Mouse (Mus musculus) testis, postnatal 10 days (tissue): ENCODE results near the gene Txn1.

Experiments
- DNase-seq: peaks from one replicate; pipeline ENCODE4 v3.0.0; 2021; ENCODE audit warnings: low spot score

The Txn1 gene

GRCm38 (mm10) chr4:57896631-57897030 lies 59.6 kb downstream of the Txn1 start:
- DNase-seq, result no peak

DNA sequence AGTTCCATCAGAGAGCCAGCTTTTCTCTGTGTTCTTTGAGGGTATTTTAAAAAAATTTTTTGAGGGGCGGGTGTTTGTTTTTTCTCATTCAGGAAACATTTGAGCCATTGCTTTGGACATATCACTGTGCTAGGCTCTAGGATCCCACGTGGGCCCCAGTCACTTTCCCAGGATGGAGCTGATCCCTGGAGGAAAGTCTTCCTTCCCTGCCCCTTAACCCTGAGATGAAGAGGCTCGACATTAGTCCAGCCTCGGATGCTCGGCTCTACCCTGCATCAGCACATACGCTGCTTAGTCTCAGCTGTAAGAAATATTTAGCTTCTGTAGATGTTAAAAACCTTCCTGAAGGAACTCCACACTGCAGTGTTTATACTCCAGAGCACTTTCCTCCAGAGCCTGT lies 60.3 kb downstream of the Txn1 start:
- DNase-seq, result no peak

DNA sequence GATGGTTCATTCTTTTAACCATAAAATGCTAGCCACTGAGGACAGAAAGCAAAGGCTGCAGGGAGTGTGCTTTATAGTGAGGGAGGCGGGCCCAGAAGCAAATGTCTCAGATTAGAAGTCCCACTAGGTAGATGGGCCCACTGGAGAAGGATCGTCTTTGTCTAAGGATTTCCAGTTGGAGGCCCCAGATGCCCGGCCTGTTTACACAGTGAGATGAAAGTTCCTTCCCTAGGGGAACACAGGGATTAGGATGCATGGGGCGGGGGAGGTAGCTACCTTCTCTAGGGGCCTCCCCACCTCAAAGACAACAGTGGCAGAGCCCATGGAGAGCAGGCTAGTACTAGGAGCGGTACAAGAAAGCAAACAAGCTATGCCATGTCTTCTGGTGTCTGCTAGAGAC lies 61.1 kb downstream of the Txn1 start:
- no peak for DNase-seq
